In the genomic region with DNA sequence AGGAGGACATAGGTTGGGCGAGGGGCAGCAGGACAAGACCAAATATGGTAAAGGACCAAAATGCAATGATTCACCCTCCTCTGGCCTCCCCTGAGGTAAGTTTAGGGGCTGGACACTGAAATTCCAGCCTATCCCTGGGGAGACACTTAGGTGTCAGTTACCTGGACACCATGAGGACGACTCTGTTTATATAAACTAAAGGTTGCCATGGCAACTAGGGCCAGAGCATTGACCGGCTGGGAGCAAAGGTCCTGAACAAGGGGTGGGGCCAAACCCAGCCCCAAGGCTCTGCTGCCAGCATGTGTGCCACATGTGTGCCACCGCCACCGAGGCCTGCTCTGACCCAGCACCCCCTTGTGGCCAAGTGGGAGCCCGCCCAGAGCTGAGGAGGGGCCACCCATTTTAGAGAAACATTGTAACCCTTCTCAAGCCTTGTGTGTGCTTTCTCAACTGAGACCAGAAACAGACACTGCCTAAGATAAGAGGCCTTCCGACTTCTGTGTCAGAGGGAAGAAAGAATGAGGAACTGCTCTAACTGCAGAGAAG, we compare ENCODE assay signal across 8 mouse cellular contexts. TPM values are rescaled to one million over a fixed set of nuclear protein-coding genes. Genes with fewer than 3 reads are reported as not detected.
A peak's percentile ranks its signal among the peaks of the same experiment; 100 is the strongest.
DNase-seq lines count a peak whose midpoint lies in the region; ATAC-seq lines count a peak whose summit lies in the region.

No protein-coding gene starts in this region.

- peak; percentile 96 for ATAC-seq in megakaryocyte progenitor cell, adult 5-6 weeks (replicated peaks; ENCODE audit: poor library complexity)

- DNase-seq in gastrocnemius, postnatal 25 days = peak; percentile 21
- DNase-seq in gastrocnemius, adult 8-10 months (ENCODE audit: low spot score in 2 of 2) = no peak
- peak; percentile 68 for DNase-seq in ZHBTc4 (ENCODE audit: low read depth, low spot score)
- peak; percentile 82 for DNase-seq in kidney, postnatal 10 days
- DNase-seq in left cerebral cortex, adult 11 months (ENCODE audit: low spot score) = no peak
- DNase-seq in cerebellum, adult 18-20 months = no peak
- DNase-seq in cerebellum, adult 11-12 months = no peak

RNA-seq across cellular contexts. Expression of a gene that starts 10.0 kb away (rescaled TPM):
- total RNA-seq in gastrocnemius, postnatal 25 days (2021) = under 1 TPM; 0.18 to 0.29 TPM
- total RNA-seq in gastrocnemius, adult 8-10 months (2022) = 1 to 10 TPM in 1 of 4 experiments, under 1 TPM in 3; 0.29 to 2.0 (median 0.42) TPM
- total RNA-seq in megakaryocyte progenitor cell, adult 5-6 weeks (2015) = 7.9 and 11.8 TPM in 2 replicates
- 12.0 and 14.6 TPM in 2 replicates for total RNA-seq in megakaryocyte progenitor cell, adult 5-6 weeks (2017)

RNA-seq across cellular contexts. Expression of a gene that starts 13.7 kb away (rescaled TPM):
- total RNA-seq in gastrocnemius, postnatal 25 days (2021) = under 1 TPM; 0.13 to 0.19 TPM
- total RNA-seq in gastrocnemius, adult 8-10 months (2022) = under 1 TPM in 1 of 4 experiments, not detected in 3; 0.32 TPM
- 0.12 and 0.73 TPM in 2 replicates for total RNA-seq in megakaryocyte progenitor cell, adult 5-6 weeks (2015)
- 0.12 and 0.44 TPM in 2 replicates for total RNA-seq in megakaryocyte progenitor cell, adult 5-6 weeks (2017)

RNA-seq across cellular contexts. Expression of a gene that starts 55.6 kb away (rescaled TPM):
- 100 to 1,000 TPM; 141 to 145 TPM for total RNA-seq in gastrocnemius, postnatal 25 days (2021)
- 100 to 1,000 TPM; 227 to 269 (median 241) TPM for total RNA-seq in gastrocnemius, adult 8-10 months (2022)
- 163 and 180 TPM in 2 replicates for total RNA-seq in megakaryocyte progenitor cell, adult 5-6 weeks (2015)
- total RNA-seq in megakaryocyte progenitor cell, adult 5-6 weeks (2017) = 394 and 459 TPM in 2 replicates

Comparison
In these comparisons a context has a peak if more than half of its experiments do, and no peak if none do; other contexts are left out.
1. DNase-seq: peak in gastrocnemius, postnatal 25 days (single experiment), ZHBTc4 (single experiment) and kidney, postnatal 10 days (single experiment); none in gastrocnemius, adult 8-10 months (0 of 2), left cerebral cortex, adult 11 months (single experiment), cerebellum, adult 18-20 months (0 of 2) and cerebellum, adult 11-12 months (single experiment).